Mouse (Mus musculus): Measurements from ENCODE around the gene Irx4.

Irx4 gene

GRCm38 (mm10) chr13:73269891-73270290 lies 9.6 kb downstream of the Irx4 start:
- in situ Hi-C loops (cut with MboI, MseI), result no loop called here

- in situ Hi-C loops (cut with MboI, MseI), result no loop called here
Measured at GRCm38 (mm10) chr13:73270451-73271081, 10.3 kb downstream of the Irx4 start.

- in situ Hi-C loops (cut with MboI, MseI), result no loop called here
Measured at GRCm38 (mm10) chr13:73271336-73272242, 11.3 kb downstream of the Irx4 start.

- in situ Hi-C loops (cut with MboI, MseI), result no loop called here
Measured at GRCm38 (mm10) chr13:73272794-73273282, 12.6 kb downstream of the Irx4 start.

- in situ Hi-C loops (cut with MboI, MseI), result no loop called here
Measured at GRCm38 (mm10) chr13:73273536-73273935, 13.3 kb downstream of the Irx4 start.

- in situ Hi-C loops (cut with MboI, MseI), result no loop called here
Measured at GRCm38 (mm10) chr13:73277361-73277760, 17.1 kb downstream of the Irx4 start.

GRCm38 (mm10) chr13:73277797-73278196 lies 17.5 kb downstream of the Irx4 start:
- in situ Hi-C loops (cut with MboI, MseI), result no loop called here

- in situ Hi-C loops (cut with MboI, MseI), result no loop called here
Measured at GRCm38 (mm10) chr13:73279196-73279595, 18.9 kb downstream of the Irx4 start.

- in situ Hi-C loops (cut with MboI, MseI), result no loop called here
Measured at GRCm38 (mm10) chr13:73282407-73282806, 22.1 kb downstream of the Irx4 start.

- in situ Hi-C loops (cut with MboI, MseI), result no loop called here
Measured at GRCm38 (mm10) chr13:73283534-73283933, 23.3 kb downstream of the Irx4 start.

GRCm38 (mm10) chr13:73290206-73290605 lies 29.9 kb downstream of the Irx4 start:
- in situ Hi-C loops (cut with MboI, MseI), result no loop called here

- in situ Hi-C loops (cut with MboI, MseI), result no loop called here
Measured at GRCm38 (mm10) chr13:73291102-73291501, 30.8 kb downstream of the Irx4 start.

GRCm38 (mm10) chr13:73298717-73299116 lies 38.4 kb downstream of the Irx4 start:
- in situ Hi-C loops (cut with MboI, MseI), result no loop called here

- in situ Hi-C loops (cut with MboI, MseI), result no loop called here
Measured at GRCm38 (mm10) chr13:73299322-73299721, 39.0 kb downstream of the Irx4 start.

- in situ Hi-C loops (cut with MboI, MseI), result no loop called here
Measured at GRCm38 (mm10) chr13:73304729-73305128, 44.5 kb downstream of the Irx4 start.

GRCm38 (mm10) chr13:73305398-73306084 lies 45.3 kb downstream of the Irx4 start:
- in situ Hi-C loops (cut with MboI, MseI), result no loop called here

- in situ Hi-C loops (cut with MboI, MseI), result no loop called here
Measured at GRCm38 (mm10) chr13:73306085-73306410, 45.8 kb downstream of the Irx4 start.

GRCm38 (mm10) chr13:73306430-73306829 lies 46.2 kb downstream of the Irx4 start:
- in situ Hi-C loops (cut with MboI, MseI), result no loop called here

GRCm38 (mm10) chr13:73310183-73310929 lies 50.1 kb downstream of the Irx4 start:
- in situ Hi-C loops (cut with MboI, MseI), result no loop called here
